Mouse (Mus musculus) embryonic facial prominence, embryonic 12.5 days (tissue): ENCODE data around the gene Trim44. TPM values are rescaled to one million over a fixed set of nuclear protein-coding genes. Genes with fewer than 3 reads are reported as not detected.

Source experiments
- ATAC-seq: fragments of 200-750 bp; cut with Nextera tagmentation; 2 replicates; pipeline ENCODE4 v1.8.0; 2017; ENCODE audit not compliant: insufficient number of reproducible peaks, insufficient read depth, low FRiP score, low TSS enrichment
- H3K27ac ChIP-seq: fragments of 300-500 bp; sonication (generic); 2 replicates; pipeline ENCODE4 v1.5.1; 2016; ENCODE audit warnings: mild to moderate bottlenecking
- H3K27me3 ChIP-seq: fragments of 300-500 bp; sonication (generic); 2 replicates; pipeline ENCODE4 v1.6.1; 2016; ENCODE audit warnings: mild to moderate bottlenecking, moderate library complexity
- H3K36me3 ChIP-seq: fragments of 300-500 bp; sonication (generic); 2 replicates; pipeline ENCODE4 v1.6.1; 2016; ENCODE audit warnings: mild to moderate bottlenecking
- H3K4me1 ChIP-seq: fragments of 300-500 bp; sonication (generic); 2 replicates; pipeline ENCODE4 v1.6.1; 2016
- H3K4me2 ChIP-seq: fragments of 300-500 bp; sonication (generic); replicated peaks from 2 replicates; pipeline ENCODE4 v1.6.1; 2016; ENCODE audit warnings: mild to moderate bottlenecking, moderate library complexity
- H3K4me3 ChIP-seq: fragments of 300-500 bp; sonication (generic); 2 replicates; pipeline ENCODE4 v1.5.1; 2016; ENCODE audit warnings: mild to moderate bottlenecking
- H3K9ac ChIP-seq: fragments of 300-500 bp; sonication (generic); 2 replicates; pipeline ENCODE4 v1.6.1; 2016; ENCODE audit warnings: mild to moderate bottlenecking, moderate library complexity
- H3K9me3 ChIP-seq: fragments of 300-500 bp; sonication (generic); 2 replicates; pipeline ENCODE4 v1.6.1; 2016; ENCODE audit warnings: mild to moderate bottlenecking, moderate library complexity
- WGBS: fragments of 180-500 bp; shearing (Covaris S2); methylation state at CpG from one replicate; pipeline ENCODE4 v1.1.7; 2016; 5-methylcytosine and 5-hydroxymethylcytosine counted together
- polyA plus RNA-seq: library from polyadenylated mRNA; unstranded; fragments of >200 nt; fragmentation: Nextera tagmentation; extraction: Ambion mirVana; gene quantifications from 2 replicates; pipeline ENCODE4 v1.2.1, GENCODE M21; 2016

Trim44 gene
- polyA plus RNA-seq, 1 experiment from 2014 or later: 54.4 TPM

DNA sequence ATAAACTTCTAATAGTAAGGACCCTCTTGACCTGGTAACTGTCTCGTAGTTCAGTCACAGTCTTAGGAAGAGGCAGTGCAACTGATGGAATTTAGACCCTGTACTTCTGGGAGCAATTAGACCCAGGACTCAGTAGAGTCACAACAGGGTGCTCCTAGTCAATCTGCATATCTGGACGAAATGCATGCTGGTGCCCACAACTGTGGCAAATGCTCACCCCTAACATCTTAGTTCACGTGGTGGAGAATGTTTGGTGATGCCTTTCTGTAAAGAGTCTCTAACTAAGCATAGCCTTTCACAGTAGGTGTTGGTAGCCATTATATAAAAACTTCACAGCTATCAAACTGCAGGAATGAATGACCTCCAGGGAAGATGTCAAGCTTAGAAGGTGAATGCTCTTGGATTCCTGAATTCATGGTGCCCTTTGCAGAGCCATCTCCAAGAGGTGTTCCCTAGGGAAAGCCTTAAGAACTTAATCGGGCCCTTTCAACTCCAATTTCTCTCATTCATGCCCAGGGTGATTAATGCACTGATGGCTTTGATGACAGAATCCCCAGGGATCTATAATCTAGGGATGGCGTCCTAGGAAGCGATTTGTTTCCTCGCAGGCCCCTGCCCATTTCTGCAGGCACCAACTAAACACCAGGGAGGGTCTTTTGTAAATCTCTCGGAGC, 29.9 kb upstream of the Trim44 start:
- Histone ChIP-seq H3K27ac (no peak overlapping the region), H3K9ac (no peak overlapping the region), H3K27me3 (no peaks in the 10 kb centered on the region), H3K36me3 (no peaks in the 10 kb centered on the region), H3K9me3 (no peaks in the 10 kb centered on the region), H3K4me3 (no peak overlapping the region), H3K4me1 (no peaks in the 10 kb centered on the region), H3K4me2 (no peak overlapping the region)
- WGBS: 32% methylated on average over 8 of the region's 8 CpGs
- ATAC-seq: no peak

DNA sequence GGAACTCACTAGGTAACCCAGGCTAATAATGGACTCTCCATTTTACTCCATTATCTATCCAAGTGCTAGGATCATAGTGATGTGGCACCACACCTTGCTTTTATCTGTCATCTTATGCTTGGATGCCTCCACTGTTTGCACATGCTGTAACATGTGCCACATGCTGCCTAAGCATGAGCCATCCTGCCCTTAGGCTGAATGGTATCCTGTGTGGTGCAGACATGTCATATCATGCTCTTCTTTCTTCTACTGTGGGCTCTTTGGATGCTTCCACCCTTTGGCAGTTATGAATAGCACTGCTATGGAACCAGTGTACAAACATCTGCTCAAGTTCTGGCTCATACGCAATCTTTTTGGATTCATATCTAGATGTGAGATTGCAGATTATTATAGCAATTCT, 26.3 kb upstream of the Trim44 start:
- Histone ChIP-seq H3K36me3 (no peaks in the 10 kb centered on the region), H3K9ac (no peak overlapping the region), H3K27me3 (no peaks in the 10 kb centered on the region), H3K4me3 (no peak overlapping the region), H3K27ac (no peak overlapping the region), H3K4me1 (no peaks in the 10 kb centered on the region), H3K9me3 (no peaks in the 10 kb centered on the region), H3K4me2 (no peak overlapping the region)
- WGBS: 82% methylated on average over 1 of the region's 1 CpGs
- ATAC-seq: no peak

DNA sequence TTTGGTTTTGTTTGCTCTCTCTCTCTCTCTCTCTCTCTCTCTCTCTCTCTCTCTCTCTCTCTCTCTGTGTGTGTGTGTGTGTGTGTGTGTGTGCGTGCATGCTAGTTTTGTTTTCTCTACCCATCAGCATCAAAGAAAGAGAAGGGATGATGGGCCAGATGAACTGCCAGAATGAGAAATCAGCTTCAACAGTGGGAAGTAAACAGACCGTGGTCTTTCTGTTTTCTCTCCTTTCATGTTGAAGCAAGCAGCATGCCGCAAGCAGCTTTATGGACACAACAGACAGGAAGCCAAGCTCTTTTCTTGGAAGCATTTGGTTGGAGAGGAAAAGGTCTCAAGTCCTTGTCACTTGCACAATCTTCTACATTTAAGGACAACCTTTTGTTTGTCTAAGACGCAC, 23.5 kb upstream of the Trim44 start:
- Histone ChIP-seq H3K4me1 (no peaks in the 10 kb centered on the region), H3K4me3 (no peak overlapping the region), H3K9ac (no peak overlapping the region), H3K4me2 (no peak overlapping the region), H3K27ac (no peak overlapping the region), H3K9me3 (no peaks in the 10 kb centered on the region), H3K36me3 (no peaks in the 10 kb centered on the region), H3K27me3 (no peaks in the 10 kb centered on the region)
- ATAC-seq: no peak
- 57% methylated on average over 4 of the region's 4 CpGs for WGBS

DNA sequence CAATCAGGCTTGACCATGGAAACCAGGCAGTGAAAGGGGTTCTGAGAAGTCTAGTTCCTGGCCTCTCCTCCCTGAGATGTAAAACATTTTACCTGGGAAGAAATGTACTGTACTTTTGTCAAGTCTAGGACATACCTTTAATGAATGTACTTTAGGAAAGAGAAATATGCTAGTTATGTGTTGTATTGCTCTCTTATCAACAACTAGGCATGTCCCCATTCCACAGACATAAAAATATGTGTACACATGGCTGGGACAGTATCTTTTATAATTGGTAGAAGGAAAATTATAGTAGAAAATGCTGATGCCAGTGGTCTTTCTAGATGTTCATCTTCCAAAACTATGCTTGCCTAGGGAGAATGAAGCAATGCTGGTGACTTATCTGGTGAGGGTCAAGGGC, 20.3 kb upstream of the Trim44 start:
- ATAC-seq: no peak
- no peak overlapping the region for H3K4me2 ChIP-seq
- H3K36me3 ChIP-seq: no peaks in the 10 kb centered on the region
- no peaks in the 10 kb centered on the region for H3K4me1 ChIP-seq
- no peaks in the 10 kb centered on the region for H3K27me3 ChIP-seq
- no peak overlapping the region for H3K4me3 ChIP-seq
- H3K27ac ChIP-seq: no peak overlapping the region
- no peaks in the 10 kb centered on the region for H3K9me3 ChIP-seq
- no peak overlapping the region for H3K9ac ChIP-seq

DNA sequence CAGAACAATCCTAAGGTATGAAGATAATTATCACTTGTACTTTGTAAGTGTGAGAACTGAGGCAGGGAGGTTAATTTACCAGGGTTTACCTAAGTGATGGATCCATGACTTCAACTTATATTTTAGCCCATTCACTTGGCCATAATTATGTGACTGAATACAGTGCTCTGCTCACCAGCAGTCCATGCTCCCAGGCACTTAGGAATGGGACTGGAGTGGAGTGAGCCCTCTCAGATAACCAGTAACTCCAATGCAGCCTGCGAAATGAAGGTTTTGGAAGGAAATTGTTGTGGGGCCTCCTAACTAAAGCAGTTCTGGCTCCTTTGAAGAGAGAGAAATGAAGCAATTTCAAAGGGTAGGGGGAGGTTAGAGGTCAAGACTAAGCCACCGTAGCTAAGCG, 18.8 kb upstream of the Trim44 start:
- H3K9me3 ChIP-seq: no peaks in the 10 kb centered on the region
- H3K4me1 ChIP-seq: no peaks in the 10 kb centered on the region
- H3K4me2 ChIP-seq: no peak overlapping the region
- H3K9ac ChIP-seq: no peak overlapping the region
- no peak overlapping the region for H3K27ac ChIP-seq
- H3K27me3 ChIP-seq: no peaks in the 10 kb centered on the region
- 26% methylated on average over 3 of the region's 3 CpGs for WGBS
- no peak for ATAC-seq
- H3K36me3 ChIP-seq: no peaks in the 10 kb centered on the region
- H3K4me3 ChIP-seq: no peak overlapping the region

DNA sequence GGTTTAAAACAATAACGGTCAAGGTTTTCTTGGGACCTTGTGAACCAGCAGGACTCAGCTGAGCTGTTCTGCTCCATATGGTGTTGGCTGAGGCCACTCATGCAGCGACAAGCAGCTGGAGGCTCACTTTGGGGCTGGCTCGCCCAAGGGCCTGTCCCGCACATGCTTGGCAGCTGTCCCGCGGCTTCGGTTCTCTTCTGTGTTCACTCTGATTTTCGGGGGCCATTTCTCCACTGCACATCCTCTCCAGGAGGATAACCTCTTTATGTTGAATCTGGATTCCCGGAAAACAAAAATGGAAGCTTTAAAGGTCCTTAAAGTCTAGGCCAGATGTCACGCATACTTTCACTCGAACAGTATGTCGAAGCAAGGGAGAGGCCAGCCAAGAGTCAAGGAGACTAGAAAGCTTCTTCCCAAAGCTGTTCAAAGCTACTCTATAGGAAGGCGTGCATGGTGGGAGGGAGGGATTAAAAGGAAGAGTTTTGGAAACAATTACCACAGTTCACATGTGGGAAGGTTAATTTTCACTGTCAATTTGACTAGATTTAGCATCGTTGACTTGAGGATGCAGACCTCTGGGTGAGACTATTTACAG, 8.6 kb upstream of the Trim44 start:
- Histone ChIP-seq H3K4me1 (no peaks in the 10 kb centered on the region), H3K9me3 (no peaks in the 10 kb centered on the region), H3K27me3 (no peaks in the 10 kb centered on the region), H3K4me2 (no peak overlapping the region), H3K4me3 (no peak overlapping the region), H3K36me3 (no peaks in the 10 kb centered on the region), H3K27ac (no peak overlapping the region), H3K9ac (no peak overlapping the region)
- 78% methylated on average over 14 of the region's 14 CpGs for WGBS
- no peak for ATAC-seq

DNA sequence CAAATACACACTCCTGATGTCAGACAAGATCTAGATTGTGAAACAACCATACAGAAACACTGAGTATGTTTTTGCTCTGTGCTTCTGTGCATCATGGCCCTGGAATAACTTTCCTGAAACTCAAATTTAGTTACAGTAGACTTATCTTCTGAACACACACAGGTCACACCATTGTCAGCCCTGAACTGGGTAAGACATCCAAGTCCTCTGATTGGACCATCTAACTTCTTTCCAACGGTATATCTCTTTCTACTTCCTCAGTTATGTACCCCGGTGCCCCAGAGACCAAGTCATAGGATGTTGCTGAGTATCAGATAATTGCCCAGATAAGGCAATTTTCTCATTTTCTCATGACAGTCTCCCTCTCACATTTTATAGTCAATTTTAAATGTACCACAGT, 5.1 kb upstream of the Trim44 start:
- no peak for ATAC-seq
- no peaks in the 10 kb centered on the region for H3K27me3 ChIP-seq
- WGBS: 80% methylated on average over 2 of the region's 2 CpGs
- H3K9me3 ChIP-seq: no peaks in the 10 kb centered on the region
- no peak overlapping the region for H3K9ac ChIP-seq
- H3K4me2 ChIP-seq: no peak overlapping the region
- H3K4me3 ChIP-seq: no peak overlapping the region
- no peaks in the 10 kb centered on the region for H3K36me3 ChIP-seq
- peaks cover 5% of the 10 kb centered on the region for H3K4me1 ChIP-seq
- H3K27ac ChIP-seq: no peak overlapping the region

DNA sequence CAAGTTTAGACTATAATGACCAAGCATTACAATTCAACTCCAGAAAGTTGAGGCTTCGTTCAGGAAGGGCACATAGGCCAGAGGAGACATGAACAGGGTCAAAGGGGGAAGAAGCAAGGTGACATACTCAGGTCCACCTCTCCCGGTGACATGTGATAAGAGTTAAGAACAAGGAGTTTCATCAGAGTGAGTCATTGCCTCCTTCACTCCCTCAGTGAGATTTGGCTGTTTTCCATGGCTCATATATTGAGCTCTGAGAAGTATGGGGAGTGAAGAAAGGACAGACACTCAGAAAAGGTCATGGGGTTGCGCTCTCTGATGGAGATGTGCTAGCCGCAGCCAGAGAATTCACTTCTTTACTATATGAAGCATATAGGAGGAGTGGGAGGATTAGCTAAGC, 3.0 kb upstream of the Trim44 start:
- H3K4me1 ChIP-seq: peaks cover 24% of the 10 kb centered on the region
- no peak overlapping the region for H3K4me2 ChIP-seq
- no peak overlapping the region for H3K27ac ChIP-seq
- H3K9me3 ChIP-seq: no peaks in the 10 kb centered on the region
- H3K36me3 ChIP-seq: no peaks in the 10 kb centered on the region
- whole genome bisulfite sequencing: 75% methylated on average over 4 of the region's 4 CpGs
- H3K4me3 ChIP-seq: no peak overlapping the region
- no peaks in the 10 kb centered on the region for H3K27me3 ChIP-seq
- no peak overlapping the region for H3K9ac ChIP-seq
- ATAC-seq: no peak

DNA sequence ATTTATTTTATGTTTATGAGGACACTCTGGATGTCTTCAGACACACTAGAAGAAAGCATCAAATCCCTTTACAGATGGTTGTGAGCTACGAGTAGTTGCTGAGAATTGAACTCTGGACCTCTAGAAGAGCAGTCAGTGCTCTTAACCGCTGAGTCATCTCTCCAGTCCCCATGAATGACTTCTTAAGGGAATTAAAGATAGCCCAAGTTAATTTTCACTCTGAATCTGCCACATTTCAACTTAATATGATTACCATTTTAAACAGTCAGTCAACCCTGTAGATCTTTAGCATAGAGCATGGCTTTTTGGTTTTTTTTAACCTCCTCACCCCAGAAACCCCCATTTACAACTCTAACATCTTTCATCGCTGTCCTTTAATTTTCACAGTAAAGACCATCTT, 2.1 kb upstream of the Trim44 start:
- no peaks in the 10 kb centered on the region for H3K27me3 ChIP-seq
- no peak overlapping the region for H3K4me3 ChIP-seq
- no peak overlapping the region for H3K4me2 ChIP-seq
- no peak for ATAC-seq
- no peak overlapping the region for H3K27ac ChIP-seq
- H3K36me3 ChIP-seq: no peaks in the 10 kb centered on the region
- no peak overlapping the region for H3K9ac ChIP-seq
- H3K4me1 ChIP-seq: peaks cover 24% of the 10 kb centered on the region
- WGBS: 85% methylated on average over 3 of the region's 3 CpGs
- H3K9me3 ChIP-seq: no peaks in the 10 kb centered on the region

DNA sequence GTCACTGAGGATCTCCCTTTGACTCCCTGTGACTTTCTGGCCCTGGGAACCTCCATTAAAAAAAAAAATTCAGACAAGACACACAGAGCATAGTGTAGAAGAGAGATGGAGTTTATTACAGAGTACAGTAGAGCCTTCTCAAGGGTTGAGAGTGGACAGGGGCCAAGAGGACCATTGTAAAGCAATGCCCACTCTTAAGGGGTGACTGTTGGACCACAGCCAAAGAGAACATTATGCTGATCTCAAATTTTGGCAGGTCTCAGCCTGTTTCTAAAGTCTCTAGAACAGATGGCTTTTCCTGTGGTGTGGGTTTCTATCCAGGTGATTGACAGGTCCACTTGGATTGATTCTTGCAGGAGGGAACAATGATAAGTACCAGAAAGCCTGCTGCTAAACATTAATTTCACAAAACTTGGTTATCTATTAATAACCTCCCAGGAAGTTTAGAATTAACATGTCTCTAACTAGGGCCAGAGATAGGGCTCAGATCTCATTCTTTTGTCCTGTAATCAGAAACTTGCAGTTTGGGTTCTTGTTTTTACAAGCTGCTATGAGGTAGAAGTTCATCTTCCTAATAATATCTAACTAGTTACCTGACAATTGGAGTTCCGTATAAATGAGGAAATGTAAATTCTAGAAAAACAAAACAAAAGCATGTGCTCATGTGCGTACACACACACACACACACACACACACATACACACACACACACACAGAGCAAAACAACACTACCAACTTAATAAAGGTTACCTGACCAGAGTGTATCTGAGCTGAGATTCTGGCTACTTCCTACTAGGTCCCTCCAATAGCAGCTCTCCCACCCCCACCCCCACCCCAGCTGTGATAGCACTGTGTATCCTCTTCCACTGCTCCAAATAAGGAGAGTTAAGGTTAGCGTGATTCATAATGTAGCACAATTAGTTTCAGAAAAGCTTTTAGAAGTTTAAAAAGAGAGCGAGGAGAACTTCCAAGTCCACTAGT, 1.0 kb downstream of the Trim44 start:
- Histone ChIP-seq H3K9me3 (no peaks in the 10 kb centered on the region), H3K4me2 (peak overlapping the region; percentile 14; the same call in 1 of the 2 replicates), H3K9ac (no peak overlapping the region), H3K36me3 (no peaks in the 10 kb centered on the region), H3K4me1 (peaks cover 24% of the 10 kb centered on the region), H3K4me3 (no peak overlapping the region), H3K27me3 (no peaks in the 10 kb centered on the region), H3K27ac (0 out of 2 replicates have a peak overlapping the region, but pooled peaks have one; percentile 3)
- no peak for ATAC-seq
- 60% methylated on average over 4 of the region's 4 CpGs for WGBS

DNA sequence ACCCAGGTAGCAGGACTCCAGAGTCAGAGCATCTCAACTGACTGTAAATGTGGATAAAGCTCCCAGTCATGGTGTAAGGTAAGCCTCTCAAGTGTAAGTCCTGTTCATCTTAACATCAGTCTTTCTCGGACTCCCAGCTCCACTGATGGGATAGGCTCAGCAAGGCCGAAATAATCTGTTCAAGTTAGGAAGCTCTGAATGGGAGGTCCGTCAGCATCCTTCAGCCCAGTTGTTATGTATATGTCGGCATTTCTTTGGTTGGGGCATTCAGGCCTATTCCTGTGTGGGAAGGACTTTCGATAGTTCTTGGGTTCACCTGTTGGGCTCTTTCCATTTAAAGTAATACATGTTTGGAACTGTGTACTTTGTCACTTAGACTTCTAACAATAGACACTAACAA, 3.6 kb downstream of the Trim44 start:
- no peak for ATAC-seq
- peaks cover 36% of the 10 kb centered on the region for H3K4me1 ChIP-seq
- H3K4me3 ChIP-seq: no peak overlapping the region
- WGBS: 81% methylated on average over 5 of the region's 5 CpGs
- H3K4me2 ChIP-seq: no peak overlapping the region
- no peak overlapping the region for H3K27ac ChIP-seq
- H3K9me3 ChIP-seq: no peaks in the 10 kb centered on the region
- H3K36me3 ChIP-seq: no peaks in the 10 kb centered on the region
- no peaks in the 10 kb centered on the region for H3K27me3 ChIP-seq
- H3K9ac ChIP-seq: no peak overlapping the region

DNA sequence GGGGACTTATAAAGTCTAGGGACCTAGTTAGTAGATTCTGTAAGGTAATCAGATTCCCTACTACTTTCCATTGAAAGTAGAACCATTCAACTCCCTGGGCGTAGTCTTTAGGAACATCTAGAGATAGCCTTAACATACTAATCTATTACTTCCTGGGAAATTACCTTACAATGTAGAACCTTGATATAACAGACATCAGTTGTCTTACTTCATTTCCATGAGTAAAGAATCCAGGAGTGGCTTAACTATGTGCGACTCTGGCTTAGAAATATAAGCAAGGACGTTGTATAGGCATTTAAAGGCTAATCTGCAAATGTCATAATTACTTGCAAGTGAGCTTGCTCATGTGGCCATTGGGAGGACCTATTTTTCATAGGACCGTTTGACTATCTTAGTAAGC, 4.3 kb downstream of the Trim44 start:
- Histone ChIP-seq H3K36me3 (no peaks in the 10 kb centered on the region), H3K4me1 (peaks cover 36% of the 10 kb centered on the region), H3K27me3 (no peaks in the 10 kb centered on the region), H3K4me3 (no peak overlapping the region), H3K9me3 (no peaks in the 10 kb centered on the region), H3K4me2 (no peak overlapping the region), H3K27ac (no peak overlapping the region), H3K9ac (no peak overlapping the region)
- 82% methylated on average over 4 of the region's 4 CpGs for WGBS
- ATAC-seq: no peak
